Mouse (Mus musculus) R1 (cell line): ENCODE results near the gene Acot7.

ENCODE experiments used
- DNase-seq: peaks from one replicate; pipeline ENCODE4 v3.0.0-alpha.2; 2018; ENCODE audit warnings: low read depth, low spot score

Acot7 gene

GRCm38 (mm10) chr4:152178916-152179705 lies 1.2 kb downstream of the Acot7 start:
- peak; percentile 16 for DNase-seq

GRCm38 (mm10) chr4:152179946-152180660 lies 2.2 kb downstream of the Acot7 start:
- no peak for DNase-seq

GRCm38 (mm10) chr4:152182205-152182604 lies 4.3 kb downstream of the Acot7 start:
- no peak for DNase-seq

- no peak for DNase-seq
Observed at GRCm38 (mm10) chr4:152184353-152185035, 6.6 kb downstream of the Acot7 start.

- peak; percentile 97 for DNase-seq
Observed at GRCm38 (mm10) chr4:152185137-152185509, 7.2 kb downstream of the Acot7 start.

- DNase-seq, result peak; percentile 74
Observed at GRCm38 (mm10) chr4:152185510-152186204, 7.7 kb downstream of the Acot7 start.

GRCm38 (mm10) chr4:152186205-152187082 lies 8.5 kb downstream of the Acot7 start:
- DNase-seq, result no peak

GRCm38 (mm10) chr4:152187142-152187541 lies 9.2 kb downstream of the Acot7 start:
- no peak for DNase-seq

- no peak for DNase-seq
Observed at GRCm38 (mm10) chr4:152188651-152189050, 10.7 kb downstream of the Acot7 start.

- DNase-seq, result no peak
Observed at GRCm38 (mm10) chr4:152189071-152189470, 11.1 kb downstream of the Acot7 start.

GRCm38 (mm10) chr4:152189691-152190090 lies 11.8 kb downstream of the Acot7 start:
- no peak for DNase-seq

GRCm38 (mm10) chr4:152190096-152190653 lies 12.2 kb downstream of the Acot7 start:
- no peak for DNase-seq

GRCm38 (mm10) chr4:152190701-152191100 lies 12.8 kb downstream of the Acot7 start:
- no peak for DNase-seq

- no peak for DNase-seq
Observed at GRCm38 (mm10) chr4:152192569-152192968, 14.6 kb downstream of the Acot7 start.

GRCm38 (mm10) chr4:152194476-152195175 lies 16.7 kb downstream of the Acot7 start:
- peak; percentile 80 for DNase-seq

GRCm38 (mm10) chr4:152196276-152196675 lies 18.3 kb downstream of the Acot7 start:
- DNase-seq, result no peak

GRCm38 (mm10) chr4:152197545-152197944 lies 19.6 kb downstream of the Acot7 start:
- no peak for DNase-seq

GRCm38 (mm10) chr4:152199617-152200016 lies 21.7 kb downstream of the Acot7 start:
- no peak for DNase-seq

GRCm38 (mm10) chr4:152201492-152201891 lies 23.6 kb downstream of the Acot7 start:
- DNase-seq, result no peak

- DNase-seq, result no peak
Observed at GRCm38 (mm10) chr4:152202418-152202817, 24.5 kb downstream of the Acot7 start.
